Mouse (Mus musculus): ENCODE measurements around the gene Slc2a10. TPM values are rescaled to one million over a fixed set of nuclear protein-coding genes. Genes with fewer than 3 reads are reported as not detected.

The Slc2a10 gene
- polyA plus RNA-seq (2014; fragmentation: Nextera tagmentation; extraction: Ambion mirVana): 3.6 and 3.9 TPM in 2 replicates

- ATAC-seq (ENCODE audit: insufficient number of reproducible peaks, low FRiP score, low TSS enrichment, low read depth) (peak; percentile 78), DNase-seq (ENCODE audit: low spot score) (peak; percentile 53)
- Histone ChIP-seq H3K36me3 (ENCODE audit: control insufficient read depth, insufficient read depth, low read length) (no peaks in the 10 kb centered on the region), H3K27ac (replicated peaks; ENCODE audit: low read depth, low read length) (0 out of 2 replicates have a peak within 1 kb of the TSS, but pooled peaks have one; percentile 14), H3K27me3 (ENCODE audit: control insufficient read depth, insufficient read depth, low read length) (no peaks in the 10 kb centered on the region), H3K9ac (ENCODE audit: low read length) (peak within 1 kb of the TSS; percentile 70), H3K4me3 (ENCODE audit: low read depth, low read length) (peak within 1 kb of the TSS; percentile 43), H3K9me3 (ENCODE audit: control insufficient read depth, low read length) (no peaks in the 10 kb centered on the region), H3K4me2 (ENCODE audit: low read depth, severe bottlenecking) (peak within 1 kb of the TSS; percentile 64), H3K4me1 (ENCODE audit: control insufficient read depth, insufficient read depth, low read length) (peaks cover 9% of the 10 kb centered on the region; the same call in 1 of the 2 replicates)
- 5% methylated on average over 26 of the region's 32 CpGs for WGBS
Measured at GRCm38 (mm10) chr2:165503259-165504203, at the start of gene Slc2a10. TSS of gene Slc2a10 (plus strand) at chr2:165503787.

GRCm38 (mm10) chr2:165456710-165457109, 46.9 kb upstream of the Slc2a10 start:
- no peaks in the 10 kb centered on the region for H3K9me3 ChIP-seq (ENCODE audit: control insufficient read depth, low read length)
- WGBS: 67% methylated on average over 2 of the region's 2 CpGs
- peak; percentile 56 for DNase-seq (ENCODE audit: low spot score)

GRCm38 (mm10) chr2:165458189-165458588, 45.4 kb upstream of the Slc2a10 start:
- WGBS: 43% methylated on average over 5 of the region's 5 CpGs
- Histone ChIP-seq H3K4me1 (ENCODE audit: control insufficient read depth, insufficient read depth, low read length) (peaks cover 7% of the 10 kb centered on the region), H3K4me2 (ENCODE audit: low read depth, severe bottlenecking) (no peak overlapping the region), H3K36me3 (ENCODE audit: control insufficient read depth, insufficient read depth, low read length) (no peaks in the 10 kb centered on the region), H3K9me3 (ENCODE audit: control insufficient read depth, low read length) (no peaks in the 10 kb centered on the region), H3K27ac (replicated peaks; ENCODE audit: low read depth, low read length) (no peak overlapping the region), H3K9ac (ENCODE audit: low read length) (no peak overlapping the region), H3K4me3 (ENCODE audit: low read depth, low read length) (no peak overlapping the region), H3K27me3 (ENCODE audit: control insufficient read depth, insufficient read depth, low read length) (no peaks in the 10 kb centered on the region)
- no peak for ATAC-seq (ENCODE audit: insufficient number of reproducible peaks, low FRiP score, low TSS enrichment, low read depth)
- no peak for DNase-seq (ENCODE audit: low spot score)

More at GRCm38 (mm10) chr2:165456710-165457109, 46.9 kb upstream of the Slc2a10 start:
- H3K27me3 ChIP-seq (ENCODE audit: control insufficient read depth, insufficient read depth, low read length): no peaks in the 10 kb centered on the region
- H3K36me3 ChIP-seq (ENCODE audit: control insufficient read depth, insufficient read depth, low read length): no peaks in the 10 kb centered on the region
- H3K4me3 ChIP-seq (ENCODE audit: low read depth, low read length): no peak overlapping the region
- no peak overlapping the region for H3K9ac ChIP-seq (ENCODE audit: low read length)
- H3K27ac ChIP-seq (replicated peaks; ENCODE audit: low read depth, low read length): no peak overlapping the region
- peaks cover 7% of the 10 kb centered on the region for H3K4me1 ChIP-seq (ENCODE audit: control insufficient read depth, insufficient read depth, low read length)
- H3K4me2 ChIP-seq (ENCODE audit: low read depth, severe bottlenecking): no peak overlapping the region
- ATAC-seq (ENCODE audit: insufficient number of reproducible peaks, low FRiP score, low TSS enrichment, low read depth): no peak

- no peaks in the 10 kb centered on the region for H3K9me3 ChIP-seq (ENCODE audit: control insufficient read depth, low read length)
- H3K9ac ChIP-seq (ENCODE audit: low read length): peak overlapping the region; percentile 22; the same call in 1 of the 2 replicates
- H3K36me3 ChIP-seq (ENCODE audit: control insufficient read depth, insufficient read depth, low read length): no peaks in the 10 kb centered on the region
- peaks cover 7% of the 10 kb centered on the region for H3K4me1 ChIP-seq (ENCODE audit: control insufficient read depth, insufficient read depth, low read length)
- no peaks in the 10 kb centered on the region for H3K27me3 ChIP-seq (ENCODE audit: control insufficient read depth, insufficient read depth, low read length)
- WGBS: 12% methylated on average over 7 of the region's 7 CpGs
- H3K4me3 ChIP-seq (ENCODE audit: low read depth, low read length): no peak overlapping the region
- no peak overlapping the region for H3K4me2 ChIP-seq (ENCODE audit: low read depth, severe bottlenecking)
- ATAC-seq (ENCODE audit: insufficient number of reproducible peaks, low FRiP score, low TSS enrichment, low read depth) (no peak), DNase-seq (ENCODE audit: low spot score) (peak; percentile 50)
- H3K27ac ChIP-seq (replicated peaks; ENCODE audit: low read depth, low read length): no peak overlapping the region
Measured at GRCm38 (mm10) chr2:165459663-165460062, 43.9 kb upstream of the Slc2a10 start.

GRCm38 (mm10) chr2:165467824-165468452, 35.6 kb upstream of the Slc2a10 start:
- Histone ChIP-seq H3K36me3 (ENCODE audit: control insufficient read depth, insufficient read depth, low read length) (no peaks in the 10 kb centered on the region), H3K4me1 (ENCODE audit: control insufficient read depth, insufficient read depth, low read length) (0 out of 2 replicates have a peak, but pooled peaks cover 2% of the 10 kb centered on the region), H3K9ac (ENCODE audit: low read length) (no peak overlapping the region), H3K27ac (replicated peaks; ENCODE audit: low read depth, low read length) (no peak overlapping the region), H3K27me3 (ENCODE audit: control insufficient read depth, insufficient read depth, low read length) (peaks cover 7% of the 10 kb centered on the region; the same call in 1 of the 2 replicates), H3K9me3 (ENCODE audit: control insufficient read depth, low read length) (no peaks in the 10 kb centered on the region), H3K4me3 (ENCODE audit: low read depth, low read length) (no peak overlapping the region), H3K4me2 (ENCODE audit: low read depth, severe bottlenecking) (no peak overlapping the region)
- no peak for DNase-seq (ENCODE audit: low spot score)
- WGBS: 71% methylated on average over 15 of the region's 15 CpGs
- no peak for ATAC-seq (ENCODE audit: insufficient number of reproducible peaks, low FRiP score, low TSS enrichment, low read depth)

- Histone ChIP-seq H3K9ac (ENCODE audit: low read length) (no peak overlapping the region), H3K36me3 (ENCODE audit: control insufficient read depth, insufficient read depth, low read length) (no peaks in the 10 kb centered on the region), H3K4me1 (ENCODE audit: control insufficient read depth, insufficient read depth, low read length) (0 out of 2 replicates have a peak, but pooled peaks cover 2% of the 10 kb centered on the region), H3K27me3 (ENCODE audit: control insufficient read depth, insufficient read depth, low read length) (peaks cover 16% of the 10 kb centered on the region; the same call in 1 of the 2 replicates), H3K4me3 (ENCODE audit: low read depth, low read length) (no peak overlapping the region), H3K4me2 (ENCODE audit: low read depth, severe bottlenecking) (no peak overlapping the region), H3K9me3 (ENCODE audit: control insufficient read depth, low read length) (no peaks in the 10 kb centered on the region), H3K27ac (replicated peaks; ENCODE audit: low read depth, low read length) (no peak overlapping the region)
- 34% methylated on average over 5 of the region's 5 CpGs for WGBS
- ATAC-seq (ENCODE audit: insufficient number of reproducible peaks, low FRiP score, low TSS enrichment, low read depth) (no peak), DNase-seq (ENCODE audit: low spot score) (no peak)
Measured at GRCm38 (mm10) chr2:165470167-165470566, 33.4 kb upstream of the Slc2a10 start.

- Histone ChIP-seq H3K27ac (replicated peaks; ENCODE audit: low read depth, low read length) (no peak overlapping the region), H3K9ac (ENCODE audit: low read length) (no peak overlapping the region), H3K4me3 (ENCODE audit: low read depth, low read length) (no peak overlapping the region), H3K4me2 (ENCODE audit: low read depth, severe bottlenecking) (no peak overlapping the region), H3K9me3 (ENCODE audit: control insufficient read depth, low read length) (no peaks in the 10 kb centered on the region), H3K36me3 (ENCODE audit: control insufficient read depth, insufficient read depth, low read length) (no peaks in the 10 kb centered on the region), H3K27me3 (ENCODE audit: control insufficient read depth, insufficient read depth, low read length) (peaks cover 16% of the 10 kb centered on the region; the same call in 1 of the 2 replicates), H3K4me1 (ENCODE audit: control insufficient read depth, insufficient read depth, low read length) (0 out of 2 replicates have a peak, but pooled peaks cover 2% of the 10 kb centered on the region)
- WGBS: 78% methylated on average over 11 of the region's 11 CpGs
- DNase-seq (ENCODE audit: low spot score) (no peak), ATAC-seq (ENCODE audit: insufficient number of reproducible peaks, low FRiP score, low TSS enrichment, low read depth) (no peak)
Measured at GRCm38 (mm10) chr2:165471943-165472342, 31.6 kb upstream of the Slc2a10 start.

GRCm38 (mm10) chr2:165473003-165473402, 30.6 kb upstream of the Slc2a10 start, which contains the start of gene Slc13a3:
TSS of gene Slc13a3 (minus strand) at chr2:165473230.
- Histone ChIP-seq H3K27me3 (ENCODE audit: control insufficient read depth, insufficient read depth, low read length) (peaks cover 16% of the 10 kb centered on the region; the same call in 1 of the 2 replicates), H3K4me1 (ENCODE audit: control insufficient read depth, insufficient read depth, low read length) (0 out of 2 replicates have a peak, but pooled peaks cover 2% of the 10 kb centered on the region), H3K4me3 (ENCODE audit: low read depth, low read length) (peak within 1 kb of the TSS; percentile 12), H3K9me3 (ENCODE audit: control insufficient read depth, low read length) (no peaks in the 10 kb centered on the region), H3K36me3 (ENCODE audit: control insufficient read depth, insufficient read depth, low read length) (no peaks in the 10 kb centered on the region), H3K27ac (replicated peaks; ENCODE audit: low read depth, low read length) (no peak within 1 kb of the TSS), H3K9ac (ENCODE audit: low read length) (0 out of 2 replicates have a peak within 1 kb of the TSS, but pooled peaks have one; percentile 30), H3K4me2 (ENCODE audit: low read depth, severe bottlenecking) (peak within 1 kb of the TSS; percentile 41)
- WGBS: 2% methylated on average over 23 of the region's 35 CpGs
- ATAC-seq (ENCODE audit: insufficient number of reproducible peaks, low FRiP score, low TSS enrichment, low read depth): no peak
- peak; percentile 39 for DNase-seq (ENCODE audit: low spot score)

All from limb, embryonic 11.5 days (tissue).